Mouse (Mus musculus) layer of hippocampus, adult 2 months (tissue): ENCODE results near the gene Dpagt1. TPM values are rescaled to one million over a fixed set of nuclear protein-coding genes. Genes with fewer than 3 reads are reported as not detected.
"Not testable (repeated sequence)": the region's sequence is repeated elsewhere in the genome, so short reads cannot be mapped to it uniquely, and the experiment has no call there.

ENCODE experiments used
- DNase-seq, 2 experiments: peaks; one replicate each; pipeline ENCODE4 v3.0.0; 2022; ENCODE audit warnings: low spot score in 2 of 2
- H3K27ac ChIP-seq: fragments of 200-600 bp; 2 replicates; pipeline ENCODE4 v1.8.1; 2022
- H3K4me3 ChIP-seq: fragments of 200-600 bp; 2 replicates; pipeline ENCODE4 v1.8.1; 2022; ENCODE audit warnings: mild to moderate bottlenecking
- CTCF ChIP-seq: fragments of 200-600 bp; conservative IDR thresholded peaks from 2 replicates; pipeline ENCODE4 v1.8.1; 2022; ENCODE audit warnings: antibody characterized with exemption, mild to moderate bottlenecking, moderate library complexity
- long read RNA-seq, 2 experiments: library from polyadenylated mRNA; stranded (forward); transcript quantifications; one replicate each; pipeline ENCODE4 v2.0.0; 2021; ENCODE audit warnings: borderline mapping rate in 2 of 2
- total RNA-seq, 2 experiments: library from RNA; stranded (reverse); gene quantifications; 2 replicates each; pipeline ENCODE4 v1.2.3; 2021

Gene Dpagt1
- total RNA-seq: 10 to 100 TPM; 14.5 to 15.3 TPM
- long read RNA-seq, experiment 1, transcript Dpagt1-201 (9 exons, 2,205 nt): major isoform, 11 of 18 reads
- long read RNA-seq, experiment 1, partial matches to known transcripts: 3 of 18 reads
- long read RNA-seq, experiment 1, other reads (novel, unspliced or antisense): 4 of 18 reads
- long read RNA-seq, experiment 2, transcript Dpagt1-201 (9 exons, 2,205 nt): major isoform, 10 of 15 reads
- long read RNA-seq, experiment 2, partial matches to known transcripts: 2 of 15 reads
- long read RNA-seq, experiment 2, other reads (novel, unspliced or antisense): 2 of 15 reads

- TF ChIP-seq CTCF: no peak
- DNase-seq: peak in 1 of 2 experiments; percentile 73
- peak within 1 kb of the TSS; percentile 92 for H3K27ac ChIP-seq
- H3K4me3 ChIP-seq: peak within 1 kb of the TSS; percentile 84
These were observed at the start of gene Dpagt1 for GRCm38 (mm10) chr9:44325768-44326370. TSS of gene Dpagt1 (plus strand) at chr9:44326019.

GRCm38 (mm10) chr9:44283183-44283582 lies 42.6 kb upstream of the Dpagt1 start:
- no peak for DNase-seq
- no peak overlapping the region for H3K4me3 ChIP-seq
- TF ChIP-seq CTCF: no peak
- H3K27ac ChIP-seq: no peak overlapping the region

GRCm38 (mm10) chr9:44286256-44286850 lies 39.5 kb upstream of the Dpagt1 start:
- H3K4me3 ChIP-seq: peak overlapping the region; percentile 35
- no peak for TF ChIP-seq CTCF
- H3K27ac ChIP-seq: no peak overlapping the region
- DNase-seq: no peak

- DNase-seq: no peak
These were observed 38.8 kb upstream of the Dpagt1 start for GRCm38 (mm10) chr9:44287003-44287400.

GRCm38 (mm10) chr9:44287401-44288075 lies 38.3 kb upstream of the Dpagt1 start:
- Histone ChIP-seq H3K27ac (peak overlapping the region; percentile 89), H3K4me3 (peak overlapping the region; percentile 90)
- no peak for TF ChIP-seq CTCF
- no peak for DNase-seq

More at GRCm38 (mm10) chr9:44287003-44287400, 38.8 kb upstream of the Dpagt1 start:
- Histone ChIP-seq H3K4me3 (peak overlapping the region; percentile 90), H3K27ac (peak overlapping the region; percentile 89)
- no peak for TF ChIP-seq CTCF

GRCm38 (mm10) chr9:44288076-44288958 lies 37.5 kb upstream of the Dpagt1 start, which contains the start of gene Abcg4:
TSS of gene Abcg4 (minus strand) at chr9:44288615.
- TF ChIP-seq CTCF: no peak
- no peak for DNase-seq
- H3K4me3 ChIP-seq: peak within 1 kb of the TSS; percentile 90
- H3K27ac ChIP-seq: peak within 1 kb of the TSS; percentile 89

- Histone ChIP-seq H3K27ac (peak overlapping the region; percentile 89), H3K4me3 (peak overlapping the region; percentile 90)
- no peak for TF ChIP-seq CTCF
- DNase-seq: no peak
These were observed 36.9 kb upstream of the Dpagt1 start for GRCm38 (mm10) chr9:44288959-44289291.

GRCm38 (mm10) chr9:44292490-44292889 lies 33.3 kb upstream of the Dpagt1 start:
- no peak overlapping the region for H3K27ac ChIP-seq
- H3K4me3 ChIP-seq: no peak overlapping the region
- peak; percentile 74 for TF ChIP-seq CTCF
- DNase-seq: no peak

- H3K4me3 ChIP-seq, DNase-seq, H3K27ac ChIP-seq: not testable (repeated sequence)
These were observed 25.8 kb upstream of the Dpagt1 start for GRCm38 (mm10) chr9:44300001-44300400.

- peak; percentile 97 to 99 for DNase-seq
- no peak for TF ChIP-seq CTCF
- Histone ChIP-seq H3K4me3 (peak within 1 kb of the TSS; percentile 100), H3K27ac (peak within 1 kb of the TSS; percentile 87)
These were observed 20.2 kb upstream of the Dpagt1 start, which contains the start of gene Hinfp for GRCm38 (mm10) chr9:44305466-44306079. TSS of gene Hinfp (minus strand) at chr9:44305671.

- peak overlapping the region; percentile 82; the same call in 1 of the 2 replicates for H3K27ac ChIP-seq
- no peak for DNase-seq
- H3K4me3 ChIP-seq: no peak overlapping the region
- TF ChIP-seq CTCF: no peak
These were observed 19.3 kb upstream of the Dpagt1 start for GRCm38 (mm10) chr9:44306532-44306931.

- TF ChIP-seq CTCF: no peak
- Histone ChIP-seq H3K4me3 (no peak overlapping the region), H3K27ac (no peak overlapping the region)
- no peak for DNase-seq
These were observed 18.6 kb upstream of the Dpagt1 start for GRCm38 (mm10) chr9:44307248-44307647.
